Mouse (Mus musculus) MEL (cell line): Measurements from ENCODE around the gene Rab14. TPM values are rescaled to one million over a fixed set of nuclear protein-coding genes. Genes with fewer than 3 reads are reported as not detected.

Experiments used
- DNase-seq: peaks from one replicate; pipeline ENCODE4 v3.0.0; 2011; ENCODE audit warnings: low read depth, low spot score
- H3K27ac ChIP-seq: 2 replicates; pipeline ENCODE4 v1.5.1; 2012; ENCODE audit warnings: low read depth, mild to moderate bottlenecking, control low read depth, low read length, moderate library complexity; ENCODE audit not compliant: control insufficient read depth
- H3K27me3 ChIP-seq, 2 experiments: fragments of 150-350 bp in 1 of 2; sonication (generic) in 1 of 2; 2 replicates each; pipeline ENCODE4 v1.6.1; 2012; ENCODE audit warnings: low read length in 2 of 2, mild to moderate bottlenecking in 2 of 2, improper control_type of control experiment in 1 of 2, moderate library complexity in 1 of 2; ENCODE audit not compliant: insufficient read depth in 2 of 2, control insufficient read depth in 1 of 2
- H3K36me3 ChIP-seq, 2 experiments: 2 replicates each; pipeline ENCODE4 v1.6.1; 2012 to 2014; ENCODE audit warnings: low read length in 2 of 2, improper control_type of control experiment in 1 of 2, inconsistent platforms in 1 of 2, mild to moderate bottlenecking in 1 of 2; ENCODE audit not compliant: insufficient read depth in 2 of 2, control insufficient read depth in 1 of 2
- H3K4me1 ChIP-seq, 2 experiments: fragments of 150-350 bp in 1 of 2; sonication (generic) in 1 of 2; 2 replicates each; pipeline ENCODE4 v1.6.1; 2012; ENCODE audit warnings: low read length in 2 of 2, improper control_type of control experiment in 1 of 2, mild to moderate bottlenecking in 1 of 2; ENCODE audit not compliant: insufficient read depth in 2 of 2, control insufficient read depth in 1 of 2
- H3K4me3 ChIP-seq, 2 experiments: fragments of 150-350 bp in 1 of 2; sonication (generic) in 1 of 2; 2 replicates each; pipeline ENCODE4 v1.5.1; 2012; ENCODE audit warnings: low read depth in 2 of 2, low read length in 2 of 2, mild to moderate bottlenecking in 2 of 2, moderate library complexity in 2 of 2, control low read depth in 1 of 2, improper control_type of control experiment in 1 of 2; ENCODE audit not compliant: control insufficient read depth in 1 of 2, insufficient read depth in 1 of 2
- H3K79me2 ChIP-seq: 2 replicates; pipeline ENCODE4 v1.6.1; 2012; ENCODE audit warnings: mild to moderate bottlenecking, low read length, moderate library complexity; ENCODE audit not compliant: control insufficient read depth, poor library complexity, insufficient read depth
- H3K9ac ChIP-seq: 2 replicates; pipeline ENCODE4 v1.6.1; 2012; ENCODE audit warnings: low read depth, mild to moderate bottlenecking, control low read depth, low read length, moderate library complexity; ENCODE audit not compliant: control insufficient read depth, poor library complexity, severe bottlenecking
- H3K9me3 ChIP-seq: fragments of 150-350 bp; sonication (generic); replicated peaks from 2 replicates; pipeline ENCODE4 v1.6.1; 2012; ENCODE audit warnings: mild to moderate bottlenecking, low read length, improper control_type of control experiment, moderate library complexity; ENCODE audit not compliant: insufficient read depth
- CHD1 ChIP-seq: IDR thresholded peaks from 2 replicates; pipeline ENCODE4 v1.6.1; 2012; ENCODE audit warnings: low read depth, mild to moderate bottlenecking, inconsistent platforms, low read length, improper control_type of control experiment
- CHD2 ChIP-seq: IDR thresholded peaks from 2 replicates; pipeline ENCODE4 v1.6.1; 2011; ENCODE audit warnings: low read length, improper control_type of control experiment
- CTCF ChIP-seq, 3 experiments: IDR thresholded peaks in 2 of 3; conservative IDR thresholded peaks in 1 of 3; 2 replicates each; pipeline ENCODE4 v1.5.1; 2011 to 2012; ENCODE audit warnings: low read length in 3 of 3, low read depth in 2 of 3, mild to moderate bottlenecking in 2 of 3, improper control_type of control experiment in 1 of 3, inconsistent platforms in 1 of 3, mixed read lengths in 1 of 3, moderate library complexity in 1 of 3; ENCODE audit not compliant: control insufficient read depth in 1 of 3, insufficient read depth in 1 of 3, poor library complexity in 1 of 3, severe bottlenecking in 1 of 3
- E2F4 ChIP-seq: IDR thresholded peaks from 2 replicates; pipeline ENCODE4 v1.6.1; 2011; ENCODE audit warnings: low read depth, low read length, improper control_type of control experiment, borderline replicate concordance
- ETS1 ChIP-seq: IDR thresholded peaks from 2 replicates; pipeline ENCODE4 v1.6.1; 2012; ENCODE audit warnings: low read depth, mild to moderate bottlenecking, inconsistent platforms, low read length, improper control_type of control experiment, moderate library complexity
- GABPA ChIP-seq: IDR thresholded peaks from 2 replicates; pipeline ENCODE4 v1.6.1; 2012; ENCODE audit warnings: low read depth, mild to moderate bottlenecking, inconsistent platforms, low read length, improper control_type of control experiment, moderate library complexity
- HCFC1 ChIP-seq: IDR thresholded peaks from 2 replicates; pipeline ENCODE4 v1.6.1; 2012; ENCODE audit warnings: low read depth, mild to moderate bottlenecking, inconsistent platforms, low read length, improper control_type of control experiment, moderate library complexity
- JUND ChIP-seq: IDR thresholded peaks from 2 replicates; pipeline ENCODE4 v1.6.1; 2011; ENCODE audit warnings: low read depth, mild to moderate bottlenecking, improper control_type of control experiment, low read length
- KAT2A ChIP-seq: conservative IDR thresholded peaks from 2 replicates; pipeline ENCODE4 v1.6.1; 2012; ENCODE audit warnings: low read depth, low read length, improper control_type of control experiment, inconsistent platforms
- MAX ChIP-seq: IDR thresholded peaks from 2 replicates; pipeline ENCODE4 v1.6.1; 2011; ENCODE audit warnings: low read length, improper control_type of control experiment
- MAZ ChIP-seq: IDR thresholded peaks from 2 replicates; pipeline ENCODE4 v1.6.1; 2012; ENCODE audit warnings: low read depth, mild to moderate bottlenecking, inconsistent platforms, low read length, improper control_type of control experiment
- MEF2A ChIP-seq: IDR thresholded peaks from 2 replicates; pipeline ENCODE4 v1.6.1; 2014; ENCODE audit warnings: low read depth, mild to moderate bottlenecking, inconsistent platforms, low read length, improper control_type of control experiment; ENCODE audit not compliant: poor library complexity, insufficient replicate concordance, severe bottlenecking; ENCODE audit errors: extremely low read depth
- MXI1 ChIP-seq: IDR thresholded peaks from 2 replicates; pipeline ENCODE4 v1.6.1; 2011; ENCODE audit warnings: mild to moderate bottlenecking, low read depth, low read length, improper control_type of control experiment
- MYB ChIP-seq: IDR thresholded peaks from 2 replicates; pipeline ENCODE4 v1.6.1; 2011; ENCODE audit warnings: mild to moderate bottlenecking, low read depth, low read length, improper control_type of control experiment
- MYC ChIP-seq: IDR thresholded peaks from 2 replicates; pipeline ENCODE4 v1.6.1; 2011; ENCODE audit warnings: low read depth, mild to moderate bottlenecking, low read length, improper control_type of control experiment, moderate library complexity
- NELFE ChIP-seq: IDR thresholded peaks from 2 replicates; pipeline ENCODE4 v1.6.1; 2011; ENCODE audit warnings: low read depth, low read length, improper control_type of control experiment
- NRF1 ChIP-seq: IDR thresholded peaks from 2 replicates; pipeline ENCODE4 v1.6.1; 2014; ENCODE audit warnings: low read depth, mild to moderate bottlenecking, inconsistent platforms, low read length, improper control_type of control experiment, moderate library complexity; ENCODE audit not compliant: poor library complexity, insufficient read depth, severe bottlenecking
- POLR2A ChIP-seq, 2 experiments: IDR thresholded peaks; 2 replicates each; pipeline ENCODE4 v1.6.1; 2011 to 2012; ENCODE audit warnings: low read length in 2 of 2, mild to moderate bottlenecking in 2 of 2, control low read depth in 1 of 2, improper control_type of control experiment in 1 of 2, low read depth in 1 of 2, moderate library complexity in 1 of 2; ENCODE audit not compliant: control insufficient read depth in 1 of 2, insufficient read depth in 1 of 2, poor library complexity in 1 of 2
- RAD21 ChIP-seq: IDR thresholded peaks from 2 replicates; pipeline ENCODE4 v1.6.1; 2011; ENCODE audit warnings: mild to moderate bottlenecking, low read depth, low read length, improper control_type of control experiment
- RCOR1 ChIP-seq: IDR thresholded peaks from 2 replicates; pipeline ENCODE4 v1.6.1; 2012; ENCODE audit warnings: low read depth, mild to moderate bottlenecking, inconsistent platforms, low read length, improper control_type of control experiment
- SMC3 ChIP-seq: IDR thresholded peaks from 2 replicates; pipeline ENCODE4 v1.6.1; 2011; ENCODE audit warnings: low read depth, low read length, improper control_type of control experiment
- TAL1 ChIP-seq: IDR thresholded peaks from 2 replicates; pipeline ENCODE4 v1.6.1; 2012; ENCODE audit warnings: mild to moderate bottlenecking, inconsistent platforms, low read length, moderate library complexity, mixed read lengths
- TCF12 ChIP-seq: IDR thresholded peaks from 2 replicates; pipeline ENCODE4 v1.6.1; 2014; ENCODE audit warnings: low read depth, mild to moderate bottlenecking, inconsistent platforms, low read length, improper control_type of control experiment, moderate library complexity
- USF1 ChIP-seq: IDR thresholded peaks from 2 replicates; pipeline ENCODE4 v1.6.1; 2014; ENCODE audit warnings: low read depth, mild to moderate bottlenecking, inconsistent platforms, low read length, improper control_type of control experiment, moderate library complexity
- USF2 ChIP-seq, 2 experiments: IDR thresholded peaks; 2 replicates each; pipeline ENCODE4 v1.6.1; 2011 to 2012; ENCODE audit warnings: improper control_type of control experiment in 2 of 2, low read length in 2 of 2, borderline replicate concordance in 1 of 2, inconsistent platforms in 1 of 2, low read depth in 1 of 2, mild to moderate bottlenecking in 1 of 2; ENCODE audit not compliant: insufficient read depth in 1 of 2
- ZC3H11A ChIP-seq: IDR thresholded peaks from 2 replicates; pipeline ENCODE4 v1.6.1; 2012; ENCODE audit warnings: low read depth, mild to moderate bottlenecking, inconsistent platforms, low read length, improper control_type of control experiment
- ZNF384 ChIP-seq: IDR thresholded peaks from 2 replicates; pipeline ENCODE4 v1.6.1; 2012; ENCODE audit warnings: low read depth, mild to moderate bottlenecking, inconsistent platforms, low read length, improper control_type of control experiment
- polyA plus RNA-seq, 2 experiments: library from polyadenylated mRNA; stranded (reverse) in 1 of 2; unstranded in 1 of 2; fragments of >175 nt in 1 of 2; fragments of >200 nt in 1 of 2; gene quantifications; 2 replicates each; pipeline versions ENCODE4 v1.2.1 to v1.2.4; 2012; ENCODE audit warnings: low replicate concordance in 2 of 2, low read depth in 1 of 2; ENCODE audit not compliant: insufficient read length in 2 of 2, insufficient read depth in 1 of 2, missing spikeins in 1 of 2
- total RNA-seq: library from RNA; depleted of rRNA; stranded (reverse); fragments of 300-350 nt; gene quantifications from 2 replicates; pipeline ENCODE4 v1.2.3, GENCODE M21; 2012

Rab14 gene
- total and polyA plus RNA-seq, 3 experiments, result 28.1 to 81.6 (median 78.1) TPM

DNA sequence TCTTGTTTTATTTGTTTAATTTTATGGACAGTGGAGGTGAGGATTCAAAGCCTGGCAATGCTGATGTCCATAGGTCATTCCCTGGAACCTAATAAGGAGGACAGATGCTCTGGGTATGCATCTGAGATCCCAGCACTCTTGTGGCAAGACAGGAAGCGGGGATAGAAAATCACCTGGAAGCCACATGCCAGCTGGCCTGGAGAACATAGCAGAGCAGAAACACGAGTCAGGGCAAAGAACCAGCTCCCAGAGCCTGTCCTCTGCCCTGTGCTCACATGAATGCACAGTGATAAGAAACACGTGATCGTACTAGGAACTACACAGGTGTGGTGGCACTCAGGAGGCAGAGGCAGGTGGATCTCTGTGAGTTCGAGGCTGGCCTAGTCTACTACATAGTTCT lies 34.1 kb downstream of the Rab14 start:
- no peak overlapping the region for H3K27ac ChIP-seq
- no peak overlapping the region for H3K4me3 ChIP-seq
- H3K27me3 ChIP-seq, result no peaks in the 10 kb centered on the region
- no peak overlapping the region for H3K9ac ChIP-seq
- no peaks in the 10 kb centered on the region for H3K79me2 ChIP-seq
- H3K9me3 ChIP-seq, result no peaks in the 10 kb centered on the region
- no peaks in the 10 kb centered on the region for H3K4me1 ChIP-seq
- no peak for DNase-seq
- TF ChIP-seq USF2 (IDR thresholded peaks at IDR 0.05; ENCODE audit: borderline replicate concordance in 1 of 2, insufficient read depth in 1 of 2, low read depth in 1 of 2, low read length in 2 of 2), result no peak
- TF ChIP-seq NRF1, result no peak
- TF ChIP-seq RAD21, result no peak
- no peak for TF ChIP-seq TCF12
- no peak for TF ChIP-seq KAT2A
- TF ChIP-seq HCFC1, result no peak
- no peak for TF ChIP-seq USF1
- no peak for TF ChIP-seq RCOR1
- no peak for TF ChIP-seq POLR2A (IDR thresholded peaks at IDR 0.05; ENCODE audit: control insufficient read depth in 1 of 2, insufficient read depth in 1 of 2, low read depth in 1 of 2, low read length in 2 of 2, poor library complexity in 1 of 2)
- no peak for TF ChIP-seq CTCF (IDR thresholded peaks at IDR 0.05 in 2 of 3, conservative IDR thresholded peaks at IDR 0.05 in 1 of 3; ENCODE audit: control insufficient read depth in 1 of 3, insufficient read depth in 1 of 3, low read depth in 2 of 3, low read length in 3 of 3, poor library complexity in 1 of 3, severe bottlenecking in 1 of 3)
- no peak for TF ChIP-seq MXI1
- TF ChIP-seq SMC3, result no peak
- TF ChIP-seq CHD2, result no peak
- TF ChIP-seq MYC, result no peak
- TF ChIP-seq JUND, result no peak
- no peak for TF ChIP-seq MAZ
- no peak for TF ChIP-seq CHD1
- no peak for TF ChIP-seq ETS1
- no peak for TF ChIP-seq ZNF384
- no peak for TF ChIP-seq GABPA
- peaks cover 0 to 11% of the 10 kb centered on the region in 2 experiments; a peak in 2 of 4 replicates for H3K36me3 ChIP-seq

DNA sequence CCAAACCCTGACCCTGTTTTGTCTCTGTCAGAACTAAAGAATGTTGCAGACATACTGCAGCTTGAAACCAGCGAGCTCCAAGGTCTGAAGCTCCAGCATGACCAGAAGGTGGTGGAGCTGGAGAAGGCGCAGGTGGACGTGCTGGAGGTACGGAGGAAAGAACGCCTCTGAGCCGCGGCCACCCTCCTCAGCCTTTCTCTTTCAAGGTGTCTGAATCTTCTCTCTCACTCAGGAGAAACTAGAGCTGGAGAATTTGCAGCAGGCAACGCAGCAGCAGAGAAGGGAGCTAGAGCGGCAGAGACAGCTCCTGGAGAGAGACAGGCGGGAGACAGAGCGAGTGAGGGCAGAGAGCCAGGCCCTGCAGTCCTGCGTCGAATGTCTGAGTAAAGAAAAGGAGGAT lies 35.5 kb downstream of the Rab14 start:
- TF ChIP-seq MXI1 (no peak), NRF1 (no peak), ETS1 (no peak), KAT2A (no peak), CHD1 (no peak), MAX (no peak), MEF2A (no peak), JUND (no peak), ZC3H11A (no peak), USF1 (no peak), NELFE (no peak), RCOR1 (no peak), RAD21 (no peak), MAZ (no peak), CHD2 (no peak), HCFC1 (no peak), MYB (no peak), TAL1 (no peak), E2F4 (no peak)
- H3K9ac ChIP-seq, result no peak overlapping the region
- peaks cover 0 to 11% of the 10 kb centered on the region in 2 experiments; a peak in 2 of 4 replicates for H3K36me3 ChIP-seq

More for the DNA sequence above, 35.5 kb downstream of the Rab14 start:
- Histone ChIP-seq H3K4me1 (no peaks in the 10 kb centered on the region), H3K4me3 (no peak overlapping the region), H3K79me2 (no peaks in the 10 kb centered on the region), H3K27me3 (no peaks in the 10 kb centered on the region), H3K27ac (no peak overlapping the region), H3K9me3 (no peaks in the 10 kb centered on the region)
- DNase-seq, result no peak
